Mouse (Mus musculus) heart, postnatal 10 days (tissue): ENCODE measurements around the gene Pnmal2. TPM values are rescaled to one million over a fixed set of nuclear protein-coding genes. Genes with fewer than 3 reads are reported as not detected.
"Not testable (repeated sequence)": the region's sequence is repeated elsewhere in the genome, so short reads cannot be mapped to it uniquely, and the experiment has no call there.

Experiments used
- DNase-seq, 2 experiments: peaks; one replicate each; pipeline ENCODE4 v3.0.0; 2021
- intact Hi-C: fragments of 180-260 bp; cut with DNase I; formaldehyde crosslinking; loops from one replicate; pipeline ENCODE4 v1.15.1; 2025
- total RNA-seq, 2 experiments: library from RNA; stranded (reverse); gene quantifications; 2 replicates each; pipeline ENCODE4 v1.2.3; 2021

The Pnmal2 gene
- total RNA-seq, 2 experiments from 2014 or later, result 5.0 to 5.2 TPM

- intact Hi-C loops, result no loop called here
- DNase-seq, result peak in 1 of 2 experiments; percentile 24
Measured at GRCm38 (mm10) chr7:16938117-16938791, 6.2 kb upstream of the Pnmal2 start.

GRCm38 (mm10) chr7:16940292-16940691 is 4.2 kb upstream of the Pnmal2 start:
- DNase-seq, result peak; percentile 35 to 38
- intact Hi-C loops, result no loop called here

- intact Hi-C loops, result no loop called here
- no peak for DNase-seq
Measured at GRCm38 (mm10) chr7:16942861-16943260, 1.6 kb upstream of the Pnmal2 start.

- intact Hi-C loops, result no loop called here
- no peak for DNase-seq
Measured at GRCm38 (mm10) chr7:16944808-16945315, 380 bp downstream of the Pnmal2 start.

GRCm38 (mm10) chr7:16945419-16945818 is 937 bp downstream of the Pnmal2 start:
- peak in 1 of 2 experiments; percentile 36 for DNase-seq
- intact Hi-C loops, result no loop called here

- DNase-seq, result peak; percentile 42 to 54
- intact Hi-C loops, result no loop called here
Measured at GRCm38 (mm10) chr7:16946441-16947348, 2.2 kb downstream of the Pnmal2 start.

- DNase-seq, result peak; percentile 35 to 38
- intact Hi-C loops, result no loop called here
Measured at GRCm38 (mm10) chr7:16947349-16947895, 2.9 kb downstream of the Pnmal2 start.

GRCm38 (mm10) chr7:16947959-16948361 is 3.5 kb downstream of the Pnmal2 start:
- peak; percentile 73 to 75 for DNase-seq
- intact Hi-C loops, result no loop called here

GRCm38 (mm10) chr7:16948923-16949458 is 4.5 kb downstream of the Pnmal2 start:
- intact Hi-C loops, result no loop called here
- no peak for DNase-seq

- DNase-seq, result peak; percentile 82 to 85
- intact Hi-C loops, result loop anchor here (1.0 to 2.0 kb wide), 2 partner anchors 18 to 49 kb away; no protein-coding TSS in a partner anchor
Measured at GRCm38 (mm10) chr7:16949908-16950841, 5.7 kb downstream of the Pnmal2 start.

- intact Hi-C loops, result loop anchor here (1.0 to 2.0 kb wide), 4 partner anchors 19 to 115 kb away; no protein-coding TSS in a partner anchor
- peak; percentile 85 to 90 for DNase-seq
Measured at GRCm38 (mm10) chr7:16950861-16951635, 6.6 kb downstream of the Pnmal2 start.

- DNase-seq, intact Hi-C loops: not testable (repeated sequence)
Measured at GRCm38 (mm10) chr7:16953776-16954175, 9.3 kb downstream of the Pnmal2 start.

GRCm38 (mm10) chr7:16955712-16956111 is 11.2 kb downstream of the Pnmal2 start:
- intact Hi-C loops, result no loop called here

GRCm38 (mm10) chr7:16956410-16957265 is 12.2 kb downstream of the Pnmal2 start:
- intact Hi-C loops, result no loop called here
- no peak for DNase-seq

More at GRCm38 (mm10) chr7:16955712-16956111, 11.2 kb downstream of the Pnmal2 start:
- DNase-seq, result no peak

- intact Hi-C loops, result no loop called here
- DNase-seq, result no peak
Measured at GRCm38 (mm10) chr7:16959539-16960187, 15.2 kb downstream of the Pnmal2 start, which contains the start of gene Pnmal1. TSS of gene Pnmal1 (plus strand) at chr7:16959679.

- intact Hi-C loops, result no loop called here
- DNase-seq, result no peak
Measured at GRCm38 (mm10) chr7:16961678-16962077, 17.2 kb downstream of the Pnmal2 start.

GRCm38 (mm10) chr7:16968414-16968813 is 23.9 kb downstream of the Pnmal2 start:
- intact Hi-C loops, result no loop called here
- no peak for DNase-seq
